Mouse (Mus musculus): ENCODE measurements around the gene Ercc1. TPM values are rescaled to one million over a fixed set of nuclear protein-coding genes. Genes with fewer than 3 reads are reported as not detected.

Ercc1 gene
- total RNA-seq (2015) (26.5 and 32.3 TPM in 2 replicates), total RNA-seq (2017) (24.4 and 29.8 TPM in 2 replicates)

- ATAC-seq (replicated peaks; ENCODE audit: poor library complexity) = no peak
These were observed at the start of gene Ercc1 for GRCm38 (mm10) chr7:19344237-19344847. Gene Ercc1 (plus strand): TSS chr7:19344778.

- peak; percentile 92 for ATAC-seq (replicated peaks; ENCODE audit: poor library complexity)
These were observed 48.9 kb upstream of the Ercc1 start for GRCm38 (mm10) chr7:19295503-19296185.

- no peak for ATAC-seq (replicated peaks; ENCODE audit: poor library complexity)
These were observed 47.5 kb upstream of the Ercc1 start for GRCm38 (mm10) chr7:19297034-19297433.

GRCm38 (mm10) chr7:19297794-19298193 lies 46.8 kb upstream of the Ercc1 start:
- no peak for ATAC-seq (replicated peaks; ENCODE audit: poor library complexity)

- peak; percentile 40 for ATAC-seq (replicated peaks; ENCODE audit: poor library complexity)
These were observed 45.4 kb upstream of the Ercc1 start for GRCm38 (mm10) chr7:19299194-19299593.

- ATAC-seq (replicated peaks; ENCODE audit: poor library complexity) = peak; percentile 67
These were observed 43.8 kb upstream of the Ercc1 start for GRCm38 (mm10) chr7:19300501-19301421.

GRCm38 (mm10) chr7:19301461-19302263 lies 42.9 kb upstream of the Ercc1 start:
- no peak for ATAC-seq (replicated peaks; ENCODE audit: poor library complexity)

GRCm38 (mm10) chr7:19302264-19303045 lies 42.1 kb upstream of the Ercc1 start:
- no peak for ATAC-seq (replicated peaks; ENCODE audit: poor library complexity)

- ATAC-seq (replicated peaks; ENCODE audit: poor library complexity) = no peak
These were observed 41.6 kb upstream of the Ercc1 start for GRCm38 (mm10) chr7:19303046-19303305.

GRCm38 (mm10) chr7:19303770-19304169 lies 40.8 kb upstream of the Ercc1 start:
- ATAC-seq (replicated peaks; ENCODE audit: poor library complexity) = peak; percentile 41

- ATAC-seq (replicated peaks; ENCODE audit: poor library complexity) = no peak
These were observed 39.8 kb upstream of the Ercc1 start for GRCm38 (mm10) chr7:19304501-19305412.

GRCm38 (mm10) chr7:19305413-19305735 lies 39.2 kb upstream of the Ercc1 start:
- no peak for ATAC-seq (replicated peaks; ENCODE audit: poor library complexity)

- ATAC-seq (replicated peaks; ENCODE audit: poor library complexity) = no peak
These were observed 38.5 kb upstream of the Ercc1 start for GRCm38 (mm10) chr7:19305796-19306765.

- no peak for ATAC-seq (replicated peaks; ENCODE audit: poor library complexity)
These were observed 37.5 kb upstream of the Ercc1 start for GRCm38 (mm10) chr7:19306819-19307738.

- peak; percentile 15 for ATAC-seq (replicated peaks; ENCODE audit: poor library complexity)
These were observed 36.7 kb upstream of the Ercc1 start for GRCm38 (mm10) chr7:19307739-19308453.
